Mouse (Mus musculus): ENCODE measurements at regions not wholly inside any gene's neighbourhood (a gene's known extent, or its start where the extent isn't known, plus 50 kb on each side); places are given as distances from the start of the nearest gene placed in this dataset.

GRCm38 (mm10) chr3:38820787-38821186, 66.0 kb upstream of the Fat4 start:
- Histone ChIP-seq H3K27me3 (replicated peaks) (no peaks in the 10 kb centered on the region), H3K4me3 (no peak overlapping the region), H3K4me1 (peaks cover 8% of the 10 kb centered on the region), H3K9ac (no peak overlapping the region), H3K9me3 (no peaks in the 10 kb centered on the region), H3K27ac (replicated peaks) (no peak overlapping the region), H3K36me3 (no peaks in the 10 kb centered on the region), H3K4me2 (no peak overlapping the region)
- ATAC-seq (ENCODE audit: extremely low read depth, insufficient number of reproducible peaks, low FRiP score, low TSS enrichment): no peak
- whole genome bisulfite sequencing: 62% methylated on average over 9 of the region's 9 CpGs

DNA sequence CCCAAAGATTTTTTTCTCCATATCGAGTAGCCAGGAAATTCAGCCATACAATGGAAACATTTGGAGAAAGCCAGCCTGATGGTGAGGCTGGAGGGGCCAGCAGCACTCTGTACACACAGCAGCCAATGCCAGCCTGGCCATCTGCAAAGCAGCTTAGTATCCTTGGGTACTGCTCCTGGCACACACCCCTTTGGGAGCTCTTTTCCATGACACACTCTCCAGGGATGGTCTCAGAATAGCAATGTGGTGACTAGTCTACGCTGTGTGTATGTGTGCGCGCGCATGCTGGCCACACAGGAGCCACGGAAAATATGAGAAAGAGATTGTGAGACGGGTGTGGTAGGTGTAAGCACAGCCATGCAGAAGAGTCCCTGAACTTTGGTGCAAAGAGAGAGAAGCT, 66.4 kb upstream of the Fat4 start:
- Histone ChIP-seq H3K27ac (replicated peaks) (no peak overlapping the region), H3K27me3 (replicated peaks) (no peaks in the 10 kb centered on the region), H3K36me3 (no peaks in the 10 kb centered on the region), H3K4me2 (no peak overlapping the region), H3K4me3 (no peak overlapping the region), H3K9me3 (no peaks in the 10 kb centered on the region), H3K9ac (no peak overlapping the region), H3K4me1 (peaks cover 8% of the 10 kb centered on the region)
- WGBS: 69% methylated on average over 7 of the region's 7 CpGs
- no peak for ATAC-seq (ENCODE audit: extremely low read depth, insufficient number of reproducible peaks, low FRiP score, low TSS enrichment)

DNA sequence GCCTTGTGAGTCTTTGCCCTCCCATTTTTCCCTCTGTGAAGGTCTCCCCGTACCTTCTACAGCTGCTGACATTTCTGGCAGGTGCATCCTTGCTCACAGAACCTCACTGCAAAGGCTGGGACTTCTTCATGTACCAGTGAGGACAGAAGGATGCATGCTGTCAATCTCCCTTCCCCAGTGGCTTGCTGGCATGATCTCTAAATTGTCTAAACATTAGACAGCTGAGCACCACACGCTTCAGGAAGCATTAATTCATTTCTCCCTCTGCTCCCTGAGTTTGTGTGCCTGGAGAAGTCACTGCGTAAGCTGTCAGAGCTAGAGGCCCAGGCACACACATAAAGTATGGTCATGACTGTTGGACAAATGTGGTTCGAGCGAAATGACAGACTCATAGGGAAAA, 69.1 kb upstream of the Fat4 start:
- H3K9me3 ChIP-seq: no peaks in the 10 kb centered on the region
- H3K9ac ChIP-seq: no peak overlapping the region
- H3K4me2 ChIP-seq: no peak overlapping the region
- peaks cover 8% of the 10 kb centered on the region for H3K4me1 ChIP-seq
- ATAC-seq (ENCODE audit: extremely low read depth, insufficient number of reproducible peaks, low FRiP score, low TSS enrichment): no peak
- no peak overlapping the region for H3K27ac ChIP-seq (replicated peaks)
- H3K36me3 ChIP-seq: no peaks in the 10 kb centered on the region
- H3K4me3 ChIP-seq: no peak overlapping the region
- whole genome bisulfite sequencing: 84% methylated on average over 5 of the region's 5 CpGs
- H3K27me3 ChIP-seq (replicated peaks): no peaks in the 10 kb centered on the region

DNA sequence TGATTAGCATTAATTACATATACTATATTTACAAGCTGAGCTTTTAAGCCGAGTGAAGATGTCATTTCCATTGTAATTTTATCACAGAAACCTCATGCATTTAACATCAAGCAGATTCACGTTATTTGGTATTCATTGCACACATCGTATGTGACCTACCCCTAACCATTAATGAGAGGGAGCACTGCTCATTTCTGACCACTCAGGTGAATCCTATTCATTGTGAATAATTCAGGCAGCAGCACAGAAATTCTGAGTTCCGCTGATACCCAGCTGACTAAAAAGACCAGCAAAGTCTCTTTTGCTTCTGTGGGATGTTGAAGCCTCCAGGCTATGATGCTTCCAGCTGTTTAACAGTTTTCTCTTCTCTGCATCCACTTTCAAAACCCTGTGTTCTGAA, 74.3 kb upstream of the Fat4 start:
- H3K36me3 ChIP-seq: no peaks in the 10 kb centered on the region
- no peaks in the 10 kb centered on the region for H3K4me1 ChIP-seq
- ATAC-seq (ENCODE audit: extremely low read depth, insufficient number of reproducible peaks, low FRiP score, low TSS enrichment): no peak
- H3K27ac ChIP-seq (replicated peaks): no peak overlapping the region
- H3K9me3 ChIP-seq: no peaks in the 10 kb centered on the region
- 82% methylated on average over 4 of the region's 4 CpGs for WGBS
- no peak overlapping the region for H3K9ac ChIP-seq
- H3K4me2 ChIP-seq: no peak overlapping the region
- H3K4me3 ChIP-seq: no peak overlapping the region
- no peaks in the 10 kb centered on the region for H3K27me3 ChIP-seq (replicated peaks)

DNA sequence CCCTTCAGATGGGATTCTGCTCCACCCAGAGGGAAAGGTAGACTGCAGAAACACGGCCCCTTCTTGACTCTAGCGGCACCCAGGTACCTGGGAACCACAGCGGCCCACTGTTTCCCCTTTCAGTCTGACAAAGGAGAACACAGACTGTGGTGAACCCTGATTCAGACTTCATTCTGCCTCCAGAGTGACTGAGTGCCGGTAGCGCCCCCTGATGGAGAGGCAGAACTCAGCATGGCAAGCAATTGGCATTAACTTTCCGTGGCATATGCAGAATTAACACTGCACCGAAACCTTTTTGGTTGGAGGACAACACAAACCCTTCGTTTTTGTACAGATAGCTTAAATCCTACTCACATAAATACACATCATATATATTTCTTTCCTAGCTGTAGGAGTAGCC, 75.1 kb upstream of the Fat4 start:
- Histone ChIP-seq H3K27me3 (replicated peaks) (no peaks in the 10 kb centered on the region), H3K9me3 (no peaks in the 10 kb centered on the region), H3K4me1 (no peaks in the 10 kb centered on the region), H3K36me3 (no peaks in the 10 kb centered on the region), H3K4me3 (no peak overlapping the region), H3K9ac (no peak overlapping the region), H3K27ac (replicated peaks) (no peak overlapping the region), H3K4me2 (no peak overlapping the region)
- WGBS: 81% methylated on average over 8 of the region's 8 CpGs
- no peak for ATAC-seq (ENCODE audit: extremely low read depth, insufficient number of reproducible peaks, low FRiP score, low TSS enrichment)

DNA sequence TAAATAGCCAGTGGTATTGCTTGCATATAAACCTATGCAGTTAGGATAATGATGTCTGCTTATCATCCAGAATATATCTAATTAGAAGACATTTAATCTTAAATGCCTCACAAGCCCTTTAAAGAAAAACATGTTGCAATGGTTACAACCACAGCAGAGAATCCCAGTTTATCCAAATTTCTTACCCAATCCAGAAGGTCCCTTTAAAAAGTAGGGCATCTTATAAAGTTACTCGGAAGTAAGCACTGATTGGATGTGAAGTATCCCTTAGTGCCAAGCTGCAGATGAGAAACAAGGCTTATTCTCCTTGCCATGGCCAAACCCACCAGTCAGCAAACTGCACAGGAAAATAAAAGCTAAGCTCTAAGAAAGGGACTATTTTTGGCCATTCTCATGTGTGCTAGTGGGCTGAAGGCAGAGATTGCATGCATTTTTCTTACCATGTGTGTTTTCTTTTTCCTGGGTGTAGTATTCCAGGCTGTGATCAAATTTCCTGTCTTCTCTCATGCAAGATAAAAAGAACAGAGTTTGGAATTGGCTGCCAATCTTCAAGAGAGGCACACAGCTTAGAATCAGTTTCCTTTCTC, 80.2 kb upstream of the Fat4 start:
- Histone ChIP-seq H3K4me2 (no peak overlapping the region), H3K36me3 (no peaks in the 10 kb centered on the region), H3K27me3 (replicated peaks) (no peaks in the 10 kb centered on the region), H3K4me3 (no peak overlapping the region), H3K9me3 (no peaks in the 10 kb centered on the region), H3K4me1 (no peaks in the 10 kb centered on the region), H3K27ac (replicated peaks) (no peak overlapping the region), H3K9ac (no peak overlapping the region)
- 65% methylated on average over 1 of the region's 1 CpGs for WGBS
- no peak for ATAC-seq (ENCODE audit: extremely low read depth, insufficient number of reproducible peaks, low FRiP score, low TSS enrichment)

GRCm38 (mm10) chr3:38806036-38806435, 80.7 kb upstream of the Fat4 start:
- Histone ChIP-seq H3K27me3 (replicated peaks) (no peaks in the 10 kb centered on the region), H3K9ac (no peak overlapping the region), H3K4me1 (no peaks in the 10 kb centered on the region), H3K4me2 (no peak overlapping the region), H3K9me3 (no peaks in the 10 kb centered on the region), H3K27ac (replicated peaks) (no peak overlapping the region), H3K36me3 (no peaks in the 10 kb centered on the region), H3K4me3 (no peak overlapping the region)
- 75% methylated on average over 5 of the region's 5 CpGs for WGBS
- ATAC-seq (ENCODE audit: extremely low read depth, insufficient number of reproducible peaks, low FRiP score, low TSS enrichment): no peak

DNA sequence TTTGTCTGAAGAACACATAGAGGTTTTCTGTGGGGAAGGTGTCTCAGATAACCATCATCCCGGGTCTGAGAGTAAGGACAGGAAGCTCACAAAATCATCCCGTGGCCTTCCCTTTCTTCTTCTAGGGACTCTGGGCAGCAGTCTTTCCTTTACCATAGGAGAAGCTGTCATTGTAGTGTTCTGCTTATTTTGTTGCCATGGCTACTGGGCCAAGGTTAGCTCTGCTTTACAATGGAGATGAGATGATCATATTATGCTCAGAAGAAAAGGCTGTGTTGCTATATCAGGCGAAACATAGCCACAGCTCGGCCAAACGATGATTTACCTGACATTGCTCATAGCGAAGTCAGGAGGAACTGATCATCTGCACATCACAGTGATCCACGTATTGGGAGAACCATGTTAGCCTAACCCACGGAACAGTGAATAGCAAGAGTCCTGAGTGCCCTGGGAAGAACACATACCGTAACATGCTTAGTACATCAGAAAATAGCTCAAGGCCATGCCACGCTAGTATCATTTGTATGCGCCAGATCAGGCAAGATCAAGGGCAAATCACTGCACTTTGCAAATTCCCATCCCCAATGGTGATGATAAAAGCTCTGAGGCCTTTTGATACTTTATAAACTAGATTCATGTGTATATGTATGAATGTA, 91.0 kb upstream of the Fat4 start:
- H3K9ac ChIP-seq: no peak overlapping the region
- no peak for ATAC-seq (ENCODE audit: extremely low read depth, insufficient number of reproducible peaks, low FRiP score, low TSS enrichment)
- no peak overlapping the region for H3K4me2 ChIP-seq
- no peaks in the 10 kb centered on the region for H3K9me3 ChIP-seq
- no peak overlapping the region for H3K4me3 ChIP-seq
- H3K27ac ChIP-seq (replicated peaks): no peak overlapping the region
- no peaks in the 10 kb centered on the region for H3K4me1 ChIP-seq
- no peaks in the 10 kb centered on the region for H3K36me3 ChIP-seq
- H3K27me3 ChIP-seq (replicated peaks): no peaks in the 10 kb centered on the region
- 79% methylated on average over 11 of the region's 11 CpGs for WGBS

DNA sequence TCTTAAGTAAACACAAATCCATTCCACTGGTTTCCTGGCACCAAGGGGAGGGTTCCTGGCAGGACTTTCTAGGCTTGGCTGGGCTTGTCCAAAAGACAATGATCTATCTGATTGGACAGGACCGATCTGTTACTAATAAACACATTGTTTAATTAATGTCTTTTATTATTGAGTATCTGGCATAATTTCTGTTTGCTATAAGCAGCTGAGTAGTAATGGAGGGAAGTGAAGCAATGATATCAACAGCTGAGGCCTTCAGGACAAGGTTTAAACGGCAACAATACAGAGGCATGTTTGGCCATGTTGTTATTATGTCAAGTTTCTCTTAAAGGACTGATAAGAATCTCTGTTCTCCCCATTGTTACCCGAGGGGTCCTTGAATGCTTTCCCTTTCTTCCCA, 93.5 kb upstream of the Fat4 start:
- ATAC-seq (ENCODE audit: extremely low read depth, insufficient number of reproducible peaks, low FRiP score, low TSS enrichment): no peak
- 66% methylated on average over 3 of the region's 3 CpGs for whole genome bisulfite sequencing
- Histone ChIP-seq H3K4me3 (no peak overlapping the region), H3K9ac (no peak overlapping the region), H3K27me3 (replicated peaks) (no peaks in the 10 kb centered on the region), H3K36me3 (no peaks in the 10 kb centered on the region), H3K4me1 (no peaks in the 10 kb centered on the region), H3K27ac (replicated peaks) (no peak overlapping the region), H3K9me3 (no peaks in the 10 kb centered on the region), H3K4me2 (no peak overlapping the region)

GRCm38 (mm10) chr3:38788751-38789150, 98.0 kb upstream of the Fat4 start:
- Histone ChIP-seq H3K9ac (no peak overlapping the region), H3K36me3 (no peaks in the 10 kb centered on the region), H3K4me2 (no peak overlapping the region), H3K27me3 (replicated peaks) (no peaks in the 10 kb centered on the region), H3K4me3 (no peak overlapping the region), H3K4me1 (no peaks in the 10 kb centered on the region), H3K9me3 (no peaks in the 10 kb centered on the region), H3K27ac (replicated peaks) (no peak overlapping the region)
- 58% methylated on average over 2 of the region's 2 CpGs for WGBS
- no peak for ATAC-seq (ENCODE audit: extremely low read depth, insufficient number of reproducible peaks, low FRiP score, low TSS enrichment)

- no peaks in the 10 kb centered on the region for H3K9me3 ChIP-seq
- no peak overlapping the region for H3K9ac ChIP-seq
- 74% methylated on average over 6 of the region's 6 CpGs for WGBS
- H3K27ac ChIP-seq (replicated peaks): no peak overlapping the region
- no peaks in the 10 kb centered on the region for H3K36me3 ChIP-seq
- ATAC-seq (ENCODE audit: extremely low read depth, insufficient number of reproducible peaks, low FRiP score, low TSS enrichment): no peak
- H3K27me3 ChIP-seq (replicated peaks): no peaks in the 10 kb centered on the region
- no peak overlapping the region for H3K4me2 ChIP-seq
- no peaks in the 10 kb centered on the region for H3K4me1 ChIP-seq
- no peak overlapping the region for H3K4me3 ChIP-seq
Observed at GRCm38 (mm10) chr3:38783711-38784110, 103.0 kb upstream of the Fat4 start.

DNA sequence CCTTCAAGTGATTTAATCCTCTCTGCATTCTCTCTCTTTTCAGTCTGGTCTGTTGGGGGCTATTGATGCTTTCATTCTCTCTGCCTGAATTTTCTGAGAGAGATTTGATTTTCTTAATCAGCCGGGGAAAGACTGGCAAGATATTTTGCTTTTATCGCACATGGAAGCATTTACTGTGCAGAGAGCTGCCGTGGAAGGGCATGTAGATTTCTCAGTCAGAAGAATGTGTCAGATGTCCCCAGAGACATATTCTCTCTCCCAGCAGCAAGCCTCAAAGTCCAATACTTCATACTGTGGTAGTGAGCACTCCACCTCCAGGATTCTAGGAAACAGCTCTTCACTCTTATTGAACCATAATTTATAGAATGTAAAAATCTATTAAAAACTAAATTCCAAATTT, 103.7 kb upstream of the Fat4 start:
- Histone ChIP-seq H3K9me3 (no peaks in the 10 kb centered on the region), H3K27ac (replicated peaks) (no peak overlapping the region), H3K4me2 (no peak overlapping the region), H3K4me1 (no peaks in the 10 kb centered on the region), H3K4me3 (no peak overlapping the region), H3K36me3 (no peaks in the 10 kb centered on the region), H3K9ac (no peak overlapping the region), H3K27me3 (replicated peaks) (no peaks in the 10 kb centered on the region)
- 66% methylated on average over 3 of the region's 3 CpGs for WGBS
- no peak for ATAC-seq (ENCODE audit: extremely low read depth, insufficient number of reproducible peaks, low FRiP score, low TSS enrichment)
